Mouse (Mus musculus): ENCODE data around the gene Tmem164.

DNA sequence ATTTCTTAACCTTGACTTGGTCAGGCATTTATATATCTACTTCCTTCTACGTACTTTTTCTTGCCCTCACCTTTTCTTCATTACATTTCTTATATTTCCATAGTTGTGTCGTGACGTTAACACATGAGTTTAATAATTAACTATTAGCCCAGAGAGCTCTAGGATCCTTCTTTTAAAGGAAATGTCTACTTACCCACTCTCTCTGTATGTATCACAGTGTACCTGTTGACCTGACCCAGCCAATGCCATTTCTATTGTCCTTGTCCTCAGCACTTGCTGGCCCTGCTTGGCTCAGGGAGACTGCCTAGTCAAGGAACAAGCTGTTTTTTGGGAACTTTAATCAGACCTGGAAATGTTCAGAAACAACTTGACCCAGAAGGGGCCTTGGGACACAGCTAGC, 40.7 kb downstream of the Tmem164 start:
- TF ChIP-seq POLR2A (IDR thresholded peaks at IDR 0.05; ENCODE audit: insufficient read length, low read depth) (no peak), MYOG (IDR thresholded peaks at IDR 0.05; ENCODE audit: control insufficient read depth in 1 of 3, insufficient read depth in 1 of 3, insufficient read length in 2 of 3, low read depth in 2 of 3) (no peak), E2F4 (IDR thresholded peaks at IDR 0.05; ENCODE audit: insufficient read depth) (no peak), REST (IDR thresholded peaks at IDR 0.05; ENCODE audit: insufficient read depth, insufficient read length) (no peak), TCF12 (IDR thresholded peaks at IDR 0.05; ENCODE audit: insufficient read depth, poor library complexity, severe bottlenecking) (no peak), TCF3 (IDR thresholded peaks at IDR 0.05; ENCODE audit: insufficient read length, low read depth) (no peak), USF1 (IDR thresholded peaks at IDR 0.05; ENCODE audit: low read depth) (no peak)

All from myocyte (in vitro differentiated cells).